Mouse (Mus musculus) kidney, adult 9 months (tissue): ENCODE results near the gene Aloxe3.

ENCODE experiments used
- DNase-seq: peaks from one replicate; pipeline ENCODE4 v3.0.0; 2022

The Aloxe3 gene

DNA sequence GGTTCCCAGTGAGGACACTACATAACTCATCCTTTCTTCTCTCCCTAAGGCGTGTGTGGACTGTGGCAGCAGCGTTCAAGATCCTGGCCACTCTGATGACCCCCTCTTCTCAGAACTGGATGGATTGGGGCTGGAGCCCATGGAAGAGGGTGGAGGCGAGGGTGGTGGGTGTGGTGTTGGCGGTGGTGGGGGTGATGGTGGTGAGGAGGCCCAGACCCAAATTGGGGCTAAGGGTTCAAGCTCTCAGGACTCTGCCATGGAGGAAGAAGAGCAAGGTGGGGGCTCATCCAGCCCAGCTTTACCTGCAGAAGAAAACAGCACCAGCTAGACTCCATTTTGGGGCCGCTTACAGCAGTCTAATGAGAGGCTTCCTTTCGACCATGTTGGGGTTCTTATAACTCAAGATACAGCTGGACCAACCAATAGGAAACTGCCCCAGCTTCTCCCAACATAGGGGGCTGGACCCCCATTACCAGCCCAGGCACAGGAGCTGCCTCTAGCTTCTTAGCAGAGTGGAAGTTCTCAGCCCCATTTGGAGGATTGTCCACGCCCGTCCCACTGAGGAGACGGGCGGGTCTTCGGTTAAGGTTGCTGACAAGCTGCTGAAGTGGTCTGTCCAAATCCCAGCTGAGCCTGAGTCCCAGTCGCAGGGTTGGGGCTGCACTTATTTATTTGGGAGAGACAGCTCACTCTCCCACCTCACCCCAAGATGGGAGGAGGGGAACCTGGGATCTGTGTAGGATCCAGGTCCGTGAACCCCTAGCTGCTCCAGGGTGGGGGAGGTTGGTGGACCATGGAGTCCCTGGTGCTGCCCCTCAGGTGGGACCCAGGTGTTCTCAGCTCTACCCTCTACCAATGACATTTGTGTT lies 16.4 kb upstream of the Aloxe3 start:
- DNase-seq = no peak

DNA sequence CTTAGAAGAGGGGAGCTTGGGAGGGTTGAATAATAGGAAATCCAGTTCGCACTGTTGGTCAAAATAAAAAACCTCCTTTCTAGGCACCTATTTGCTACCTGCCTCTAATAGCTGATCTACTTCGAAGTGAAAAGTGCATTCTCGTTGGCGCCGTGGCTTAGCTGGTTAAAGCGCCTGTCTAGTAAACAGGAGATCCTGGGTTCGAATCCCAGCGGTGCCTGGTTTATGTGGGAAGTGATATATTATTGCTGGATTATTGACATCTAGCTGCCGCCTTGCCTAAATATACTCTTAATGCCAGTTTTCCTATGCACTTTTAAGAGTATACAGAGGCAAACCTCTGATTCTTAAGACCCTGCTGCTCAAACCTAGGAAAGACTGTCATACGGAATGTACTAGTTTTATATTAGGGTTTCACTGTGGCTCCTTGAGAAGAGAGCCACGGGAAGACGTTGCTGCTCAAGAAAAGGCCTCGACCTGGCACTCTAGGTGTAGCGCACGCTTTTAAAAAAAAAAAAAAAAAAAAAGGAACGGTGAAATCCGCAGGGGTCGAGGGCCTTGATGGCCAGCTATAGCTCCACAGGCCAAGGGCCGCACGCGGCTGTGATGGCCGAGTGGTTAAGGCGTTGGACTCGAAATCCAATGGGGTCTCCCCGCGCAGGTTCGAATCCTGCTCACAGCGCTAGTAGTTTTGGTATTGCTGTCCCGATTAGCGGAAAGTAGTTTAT lies 15.2 kb upstream of the Aloxe3 start:
- peak; percentile 94 for DNase-seq

DNA sequence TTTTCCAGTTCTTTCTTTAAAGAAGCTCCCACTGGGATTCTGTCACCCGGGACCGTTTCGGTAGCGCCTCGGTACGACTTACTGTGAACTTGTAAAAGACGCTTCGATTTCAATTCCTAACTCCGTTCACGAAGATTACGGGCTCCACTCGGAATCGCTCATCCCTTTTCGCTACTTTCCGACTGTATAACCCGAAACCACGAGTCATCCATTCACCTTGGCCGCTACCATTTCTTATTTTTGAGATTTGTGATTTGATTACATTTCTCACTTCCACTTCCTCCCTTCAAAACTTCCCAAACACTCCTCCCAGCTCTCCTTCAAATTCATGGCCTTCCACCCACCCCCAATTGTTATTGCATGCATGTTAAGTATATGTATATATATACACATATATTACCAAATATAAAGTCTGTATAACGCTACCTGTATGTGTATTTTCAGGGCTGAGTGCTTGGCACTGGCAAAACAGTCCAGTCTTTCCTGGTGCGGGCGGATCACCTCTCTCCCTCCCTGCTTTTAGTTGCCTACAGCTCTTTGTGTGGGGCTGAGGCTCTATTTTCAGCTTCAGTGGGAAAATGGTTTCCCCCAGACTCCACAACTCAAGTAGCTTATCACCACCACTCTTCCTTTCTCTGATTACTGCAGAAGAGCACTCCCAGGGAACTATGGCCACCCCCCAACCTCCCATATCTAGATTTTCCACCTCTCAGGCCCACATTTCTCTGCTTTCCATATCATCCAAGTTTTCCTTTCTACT lies 14.5 kb upstream of the Aloxe3 start:
- DNase-seq = no peak

DNA sequence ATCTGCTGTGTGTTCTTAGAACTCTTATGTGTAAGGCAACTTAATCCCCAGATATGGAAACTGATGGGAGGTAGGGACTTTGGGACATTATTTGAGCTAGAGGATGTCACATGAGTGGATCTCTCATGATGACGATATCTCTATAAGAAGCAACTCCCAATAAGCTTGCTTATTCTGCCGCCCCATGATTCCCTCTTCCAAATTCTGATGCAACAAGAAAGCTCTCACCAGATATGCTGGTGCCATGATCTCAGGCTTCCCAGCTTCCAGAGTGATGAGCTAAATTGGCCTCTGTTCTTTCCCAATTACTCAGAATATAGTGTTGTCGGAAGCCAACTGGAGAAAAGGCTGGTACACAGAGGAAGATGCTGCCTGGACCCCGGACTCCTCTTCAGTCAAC lies 13.8 kb upstream of the Aloxe3 start:
- peak; percentile 11 for DNase-seq

DNA sequence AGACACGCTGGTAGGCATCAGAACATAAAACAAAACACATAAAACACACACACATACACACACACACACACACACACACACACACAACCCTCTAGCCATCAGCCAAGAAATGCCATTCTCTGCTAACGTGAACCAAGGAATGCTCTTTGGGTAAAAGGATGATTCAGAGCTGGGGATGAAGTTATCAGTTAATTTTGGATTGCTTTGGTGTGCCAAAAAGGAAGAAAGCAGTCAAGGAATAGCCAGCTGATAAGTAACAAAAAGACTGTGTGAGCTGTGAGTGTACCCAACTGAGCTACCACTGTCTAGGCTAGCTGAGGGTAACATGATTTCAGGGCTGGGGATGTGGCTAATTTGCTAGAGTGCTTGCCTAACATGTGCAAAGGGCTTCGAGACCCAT lies 11.7 kb upstream of the Aloxe3 start:
- DNase-seq = no peak

DNA sequence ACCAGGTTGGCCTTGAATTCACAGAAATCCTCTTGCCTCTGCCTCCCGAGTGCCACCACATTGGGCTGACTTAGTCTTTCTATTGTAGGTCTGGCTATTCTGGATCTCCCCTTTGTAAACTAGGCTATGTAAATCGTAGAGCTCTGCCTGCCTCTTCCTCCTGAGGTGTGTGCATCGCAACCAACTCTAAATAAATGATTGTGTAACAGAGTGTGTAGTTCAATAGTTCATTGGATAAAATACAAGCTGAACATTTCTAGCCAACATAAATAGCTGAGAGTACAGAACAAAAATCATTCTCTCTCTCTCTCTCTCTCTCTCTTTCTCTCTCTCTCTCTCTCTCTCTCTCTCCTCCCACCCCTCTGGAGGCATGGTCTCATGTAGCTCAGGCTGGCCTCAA lies 11.1 kb upstream of the Aloxe3 start:
- DNase-seq = no peak

DNA sequence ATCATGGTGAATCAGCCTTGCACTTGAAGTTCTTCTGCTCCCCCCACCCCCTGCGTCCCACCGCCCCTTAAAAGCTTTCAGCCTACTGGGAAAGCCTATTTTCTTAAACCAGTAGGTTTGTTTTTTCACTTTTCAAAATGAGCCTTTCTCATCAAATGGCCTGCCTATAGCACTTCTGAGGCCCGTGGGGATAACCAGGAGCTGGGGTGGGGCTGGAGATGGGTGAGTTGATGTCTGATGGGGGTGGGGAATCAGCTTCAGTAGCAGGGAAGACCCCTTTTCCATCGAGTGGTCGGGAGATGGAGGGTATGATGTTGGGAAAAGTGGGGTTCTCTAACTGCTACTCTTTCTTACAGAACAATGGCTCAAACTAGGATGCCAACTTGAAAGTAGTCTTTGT lies 8.9 kb upstream of the Aloxe3 start:
- DNase-seq = no peak

DNA sequence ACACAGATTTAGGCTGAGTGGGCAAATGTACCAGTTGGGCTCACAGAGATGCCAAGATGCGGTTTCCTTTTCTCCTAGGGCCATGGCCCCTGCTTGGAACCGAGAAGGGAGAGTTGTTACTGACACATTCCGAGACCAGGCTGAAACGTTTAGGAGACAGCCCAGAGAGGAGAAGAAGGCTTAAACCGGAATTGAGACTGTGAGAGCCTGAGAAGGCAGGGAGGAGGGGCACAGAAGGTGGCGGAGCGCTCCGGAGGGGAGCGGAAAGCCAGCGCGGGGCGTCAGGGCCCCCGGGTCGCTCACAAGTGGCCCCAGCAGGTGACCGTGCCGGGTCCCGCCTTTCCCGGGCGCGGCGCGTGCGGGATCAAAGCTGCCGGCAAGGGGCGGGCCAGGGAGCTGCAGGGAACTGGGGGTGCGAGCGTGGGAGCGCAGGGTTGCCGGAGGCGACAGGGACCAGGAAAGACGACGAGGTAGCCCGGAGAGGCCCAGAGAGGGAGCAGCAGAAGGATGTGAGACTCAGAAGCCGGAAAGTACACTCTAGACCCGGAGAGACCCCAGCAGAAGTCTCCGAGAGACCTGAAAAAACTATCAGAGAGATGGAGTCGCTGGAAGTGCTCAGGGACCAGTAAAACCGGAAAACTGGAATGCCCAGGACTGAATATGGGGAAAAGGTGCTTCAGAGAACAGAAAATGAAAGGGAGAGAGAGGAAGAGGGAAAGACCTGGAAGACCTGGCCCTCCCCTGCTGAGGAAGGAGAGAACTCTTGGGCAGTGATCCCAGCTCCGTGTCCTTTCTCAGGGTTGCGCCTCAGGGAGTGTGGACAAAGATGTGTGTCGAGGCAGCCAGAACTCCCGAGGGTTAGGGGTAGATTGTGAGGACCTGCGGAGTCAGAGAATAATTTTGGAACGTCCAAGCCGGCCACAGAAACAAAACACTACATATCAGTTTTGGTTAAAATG lies 7.7 kb upstream of the Aloxe3 start:
- no peak for DNase-seq

DNA sequence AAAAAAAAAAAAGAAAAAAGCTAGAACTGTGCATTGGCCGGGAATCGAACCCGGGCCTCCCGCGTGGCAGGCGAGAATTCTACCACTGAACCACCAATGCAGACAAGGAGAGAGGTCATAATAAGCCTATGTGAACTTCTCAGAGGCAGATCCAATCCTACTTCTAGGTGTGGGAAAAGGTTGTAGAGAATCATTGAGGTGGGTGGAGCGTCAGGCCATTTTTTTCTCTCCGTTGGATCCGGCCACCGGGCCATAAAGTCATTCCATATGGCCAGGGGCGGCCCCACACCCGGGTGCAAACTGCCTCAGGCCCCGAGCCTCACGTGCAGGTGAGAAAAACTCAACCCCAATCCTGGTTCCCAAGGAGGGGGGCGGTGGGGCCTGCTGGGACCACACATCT lies 6.9 kb upstream of the Aloxe3 start:
- peak; percentile 95 for DNase-seq

DNA sequence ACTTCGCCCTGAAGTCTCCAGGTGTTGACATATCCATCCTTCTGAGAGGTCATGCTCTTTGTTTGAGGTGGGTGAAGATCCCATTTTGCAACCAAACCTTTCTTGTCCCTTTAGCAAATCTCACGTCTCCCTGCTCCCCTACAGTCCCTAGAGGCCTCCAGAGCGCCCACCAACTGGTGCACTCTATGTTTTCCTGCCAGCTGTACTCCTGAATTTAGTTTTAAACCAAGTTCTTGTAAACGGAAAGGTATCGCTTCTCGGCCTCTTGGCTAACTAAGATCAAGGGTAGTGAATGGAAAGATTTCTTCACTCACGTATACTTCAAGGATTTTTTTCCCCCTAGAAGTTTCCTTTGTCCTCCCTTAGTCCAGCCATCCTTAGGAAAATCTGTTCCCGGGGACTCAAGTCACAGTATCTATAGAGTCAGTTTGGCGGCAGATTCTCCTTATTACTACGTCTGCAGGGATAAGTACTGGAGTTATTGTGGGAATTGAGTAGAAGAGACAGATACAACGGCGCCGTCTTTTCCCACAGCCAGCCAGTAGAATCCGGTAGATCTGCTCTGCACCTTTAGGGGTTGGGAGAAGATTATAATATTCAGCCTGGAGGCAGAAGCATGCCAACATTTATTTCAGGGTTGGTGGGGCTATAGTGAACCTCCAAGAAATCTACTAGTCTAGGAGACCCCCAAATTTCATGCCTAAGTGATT lies 6.1 kb upstream of the Aloxe3 start:
- no peak for DNase-seq

DNA sequence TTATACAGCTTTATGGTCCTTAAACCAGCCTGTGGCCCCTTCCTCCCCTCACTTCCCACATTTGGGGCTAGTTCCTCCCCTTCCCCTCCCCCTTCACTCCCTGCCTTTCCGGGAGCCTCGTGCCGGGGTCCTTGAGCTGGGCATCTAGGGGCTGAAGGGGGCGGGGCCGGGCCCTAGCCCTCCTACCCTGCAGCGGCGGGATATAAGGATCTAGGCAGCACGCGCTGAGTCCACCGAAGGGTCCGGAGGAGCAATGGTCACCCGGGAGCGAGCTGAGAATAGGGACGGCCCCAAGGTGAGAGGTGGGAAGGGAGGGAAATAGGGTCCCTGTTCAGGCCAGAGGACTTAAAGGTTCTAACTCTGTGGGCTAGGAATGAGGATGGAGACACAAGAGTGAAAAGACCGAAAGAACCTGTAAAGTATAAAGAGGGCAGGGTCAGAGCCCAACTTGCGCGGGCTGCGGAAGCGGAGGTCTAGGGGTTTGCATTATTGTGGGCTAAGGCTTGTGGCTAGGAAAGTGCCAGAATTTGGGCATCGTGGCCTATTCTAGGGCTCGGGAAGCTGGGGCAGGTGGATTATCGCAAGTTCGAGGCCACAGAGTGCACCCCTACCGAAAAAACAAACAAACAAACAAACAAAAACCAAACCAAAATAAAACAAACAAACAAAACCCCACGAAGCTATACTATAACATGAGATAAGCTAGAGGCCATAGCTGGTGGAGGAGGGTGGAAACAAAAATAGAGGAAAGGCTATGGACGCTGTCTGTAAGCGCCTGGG lies 5.3 kb upstream of the Aloxe3 start, which contains the start of gene Hes7:
Hes7 (plus strand) TSS at position 184 of the 780 bp plus-strand sequence.
- no peak for DNase-seq

DNA sequence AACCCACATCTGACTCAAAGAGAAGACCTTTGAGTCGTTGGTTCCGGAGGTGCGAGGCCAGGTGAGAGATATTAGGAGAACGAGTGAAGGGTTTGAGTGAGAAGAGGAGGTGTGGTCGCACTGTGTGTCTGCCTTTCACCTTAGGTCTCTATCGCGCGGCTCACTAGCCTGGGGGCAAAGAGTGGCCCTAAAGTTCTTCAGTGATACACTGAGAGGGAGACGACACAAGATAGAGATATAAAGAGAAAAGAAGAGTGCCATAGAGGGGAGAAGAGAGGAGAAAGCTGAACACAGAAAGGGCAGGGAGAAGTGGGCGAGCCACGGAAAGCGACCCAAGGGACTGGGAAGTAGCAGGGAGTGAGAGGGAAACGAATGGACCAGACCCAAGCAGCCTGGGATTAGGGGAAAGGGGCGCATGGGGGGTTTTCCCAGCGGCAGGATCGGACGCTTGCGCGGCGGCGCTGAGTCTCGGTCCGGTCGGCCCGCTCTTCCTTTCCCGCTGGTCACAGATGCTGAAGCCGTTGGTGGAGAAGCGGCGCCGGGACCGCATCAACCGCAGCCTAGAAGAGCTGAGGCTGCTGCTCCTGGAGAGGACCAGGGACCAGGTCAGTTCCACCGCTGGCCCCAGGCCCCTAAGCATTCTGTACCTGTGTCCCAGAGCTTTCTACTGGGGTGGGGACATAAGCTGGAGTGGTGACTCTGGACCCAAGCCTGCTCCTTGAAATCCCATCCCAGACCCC lies 4.5 kb upstream of the Aloxe3 start:
- no peak for DNase-seq

DNA sequence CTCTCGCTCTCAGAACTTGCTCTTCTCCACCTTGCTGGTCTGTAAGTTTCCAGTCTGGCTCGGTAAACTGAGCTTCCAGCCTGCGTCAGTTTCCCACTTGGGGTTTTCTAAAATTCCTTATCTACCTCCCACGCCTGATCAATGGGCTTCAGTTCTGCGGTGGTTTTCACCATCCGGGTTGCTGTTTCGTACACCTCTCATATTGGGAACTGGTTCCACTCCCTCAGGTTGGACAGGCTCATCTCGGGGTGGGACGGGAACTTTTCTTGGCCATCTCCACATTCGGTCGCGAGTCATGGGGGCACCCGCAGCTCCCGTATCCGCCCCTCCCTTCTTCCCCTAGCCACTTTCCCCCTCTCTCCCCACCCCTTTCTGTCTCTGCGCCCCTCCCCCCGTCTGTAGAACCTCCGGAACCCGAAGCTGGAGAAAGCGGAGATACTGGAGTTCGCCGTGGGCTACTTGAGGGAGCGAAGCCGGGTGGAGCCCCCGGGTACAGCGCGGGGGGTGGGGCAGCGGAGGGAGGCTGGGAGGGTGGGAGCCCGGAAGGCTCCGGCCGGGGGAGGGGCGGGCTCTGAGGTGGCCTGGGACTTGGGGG lies 3.9 kb upstream of the Aloxe3 start:
- DNase-seq = no peak

DNA sequence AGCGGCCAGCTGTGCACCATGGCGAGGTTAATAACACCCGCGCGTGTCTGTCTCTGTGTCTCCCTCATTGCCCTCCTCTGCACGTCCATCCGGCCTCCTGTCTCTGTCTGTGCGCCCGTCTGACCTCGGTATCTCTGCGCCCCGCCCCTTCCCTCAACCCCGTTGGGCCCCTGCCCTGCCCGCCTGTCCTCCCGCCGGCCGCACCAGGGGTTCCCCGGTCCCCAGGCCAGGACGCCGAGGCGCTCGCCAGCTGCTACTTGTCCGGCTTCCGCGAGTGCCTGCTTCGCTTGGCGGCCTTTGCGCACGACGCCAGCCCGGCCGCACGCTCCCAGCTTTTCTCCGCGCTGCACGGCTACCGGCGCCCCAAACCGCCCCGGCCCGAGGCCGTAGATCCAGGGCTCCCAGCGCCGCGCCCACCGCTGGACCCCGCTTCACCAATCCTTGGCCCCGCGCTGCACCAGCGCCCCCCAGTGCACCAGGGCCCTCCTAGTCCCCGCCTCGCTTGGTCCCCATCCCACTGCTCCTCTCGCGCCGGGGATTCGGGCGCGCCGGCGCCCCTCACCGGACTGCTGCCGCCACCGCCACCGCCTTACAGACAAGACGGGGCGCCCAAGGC lies 3.3 kb upstream of the Aloxe3 start, which contains the start of gene 9130213A22Rik:
9130213A22Rik (minus strand) TSS at position 254 of the 616 bp plus-strand sequence.
- peak; percentile 90 for DNase-seq

DNA sequence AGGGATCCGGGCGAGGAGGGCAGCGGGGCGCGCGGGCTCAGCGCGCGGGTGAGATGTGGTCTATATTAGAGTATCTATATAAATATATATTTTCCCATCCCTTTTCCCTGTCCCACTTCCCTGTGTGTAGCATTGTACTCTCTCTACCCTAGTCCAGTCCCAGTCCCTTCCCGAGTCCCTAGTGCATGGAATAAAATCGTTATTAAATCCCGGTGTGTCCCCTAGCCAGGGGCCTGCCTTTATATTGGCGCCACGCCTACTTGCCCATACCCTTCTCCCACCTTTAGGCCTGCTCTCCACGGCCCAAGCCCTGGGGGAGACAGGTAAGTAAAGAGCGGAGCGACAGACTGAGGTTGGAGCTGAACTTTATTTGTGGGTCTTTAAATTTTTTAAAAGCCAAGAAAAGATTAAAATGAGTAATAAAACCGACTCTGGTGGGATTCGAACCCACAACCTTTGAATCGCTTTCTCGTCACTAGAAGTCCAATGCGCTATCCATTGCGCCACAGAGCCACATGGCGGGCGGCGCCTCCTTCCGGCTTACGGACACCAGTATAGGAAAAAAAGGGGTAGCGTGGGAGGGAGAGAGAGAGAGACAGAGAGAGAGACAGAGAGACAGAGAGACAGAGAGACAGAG lies 2.5 kb upstream of the Aloxe3 start:
- DNase-seq = peak; percentile 93

DNA sequence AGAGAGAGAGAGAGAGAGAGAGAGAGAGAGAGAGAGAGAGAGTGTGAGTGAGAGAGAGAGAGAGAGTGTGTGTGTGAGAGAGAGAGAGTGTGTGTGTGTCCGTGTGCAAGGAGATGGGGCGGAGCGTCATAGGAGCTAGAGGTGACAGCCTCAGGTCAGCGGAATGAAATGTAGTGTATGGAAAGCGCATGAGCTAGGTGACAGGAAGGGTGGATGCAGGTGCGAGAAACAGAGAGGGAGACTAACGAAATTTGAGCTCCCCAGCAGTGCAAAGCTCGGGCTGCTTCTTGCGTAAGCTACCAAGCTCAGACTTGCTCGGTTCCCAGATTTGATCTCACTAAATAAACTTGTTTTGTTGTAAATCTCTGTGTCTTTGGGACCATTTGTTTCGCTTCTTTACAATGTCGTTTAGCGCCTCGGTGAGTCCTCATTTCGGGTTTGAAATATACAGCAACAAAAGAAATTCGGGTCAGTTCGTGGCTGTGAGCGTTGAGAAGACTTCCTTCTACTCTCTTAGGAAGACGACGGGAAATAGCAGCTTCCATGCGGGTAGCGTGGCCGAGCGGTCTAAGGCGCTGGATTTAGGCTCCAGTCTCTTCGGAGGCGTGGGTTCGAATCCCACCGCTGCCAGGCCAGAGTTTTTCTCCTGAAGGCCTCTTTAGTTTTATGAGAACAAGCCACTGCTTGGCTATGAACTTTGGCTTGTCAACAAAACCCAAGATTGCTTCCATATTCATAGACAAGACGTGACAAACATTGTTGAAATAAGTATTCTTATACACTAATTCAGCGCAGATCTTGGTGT lies 1.8 kb upstream of the Aloxe3 start:
- peak; percentile 94 for DNase-seq

DNA sequence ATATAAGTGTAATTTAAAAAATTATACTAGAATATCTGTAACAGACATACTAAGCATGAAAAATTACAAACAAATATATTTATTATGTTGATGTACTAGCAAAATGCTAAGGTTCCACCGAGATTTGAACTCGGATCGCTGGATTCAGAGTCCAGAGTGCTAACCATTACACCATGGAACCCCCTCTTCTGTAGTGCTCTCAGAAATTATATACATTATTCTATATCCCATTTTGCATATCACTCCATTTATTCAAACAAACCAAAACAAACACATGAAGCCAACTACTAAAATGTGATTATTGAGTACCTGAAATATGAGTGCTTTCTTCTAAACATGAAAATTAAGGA lies 1.2 kb upstream of the Aloxe3 start:
- peak; percentile 78 for DNase-seq
